Mouse (Mus musculus) heart, adult 10 weeks (tissue): ENCODE measurements around the gene Cdk15. TPM values are rescaled to one million over a fixed set of nuclear protein-coding genes. Genes with fewer than 3 reads are reported as not detected.

Source experiments
- polyA plus RNA-seq: library from polyadenylated mRNA; stranded (reverse); fragments of 350-450 nt; fragmentation: Illumina TruSeq; extraction: RNeasy Lipid Tissue Mini Kit (QIAGEN cat#74804); gene quantifications from one replicate; pipeline ENCODE4 v1.2.3, GENCODE M21; 2014; ENCODE audit warnings: low read depth, low replicate concordance

The Cdk15 gene
- not detected for polyA plus RNA-seq

GRCm38 (mm10) chr1:59256751-59257231, at the start of gene Cdk15:
Gene Cdk15, plus strand, starts transcription at chr1:59256906.

GRCm38 (mm10) chr1:59236856-59237441, 19.8 kb upstream of the Cdk15 start, which contains the start of gene Als2:
Gene Als2, minus strand, starts transcription at chr1:59237231.

Other genes starting within 250 kb of the Cdk15 start
- not detected for gene C2cd6, start 162.0 kb upstream of the Cdk15 start, polyA plus RNA-seq
- gene Tmem237, start 136.5 kb upstream of the Cdk15 start, polyA plus RNA-seq: 4.2 TPM
- 0.26 TPM for gene Mpp4, start 93.5 kb upstream of the Cdk15 start, polyA plus RNA-seq
- gene Als2, start 19.7 kb upstream of the Cdk15 start, polyA plus RNA-seq: 7.9 TPM
- gene Fzd7, start 225.5 kb downstream of the Cdk15 start, polyA plus RNA-seq: 6.3 TPM